Mouse (Mus musculus) MN1 (cell line): ENCODE measurements around the gene Ugt1a9.

Experiments used
- DNase-seq: peaks from one replicate; pipeline ENCODE4 v3.0.0-alpha.2; 2016; ENCODE audit warnings: low spot score

Gene Ugt1a9

DNA sequence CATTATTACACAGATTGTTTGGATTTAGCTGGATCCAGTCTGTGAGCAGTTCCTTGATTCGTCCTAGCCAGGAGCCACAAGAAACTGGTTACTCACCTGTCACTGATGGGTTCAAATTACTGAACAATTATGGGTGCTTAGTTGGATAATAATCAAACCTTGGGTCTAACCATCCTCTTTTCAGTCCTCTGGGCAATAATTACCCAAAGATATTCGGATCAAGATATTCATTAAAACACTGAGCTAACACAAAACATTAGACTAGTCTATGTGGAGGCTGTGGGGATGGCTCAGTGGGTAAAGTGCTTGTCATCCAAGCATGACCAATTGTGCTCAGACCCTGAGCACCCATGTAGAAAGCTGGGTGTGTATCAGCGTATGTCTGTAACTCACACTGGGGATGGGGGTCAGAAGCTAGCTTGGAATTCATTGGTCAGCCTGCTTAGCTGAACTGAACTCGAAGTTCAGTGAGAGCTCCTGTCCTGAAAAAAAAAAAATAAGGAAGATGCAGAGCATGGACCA is 165.4 kb downstream of the Ugt1a9 start:
- DNase-seq: no peak

DNA sequence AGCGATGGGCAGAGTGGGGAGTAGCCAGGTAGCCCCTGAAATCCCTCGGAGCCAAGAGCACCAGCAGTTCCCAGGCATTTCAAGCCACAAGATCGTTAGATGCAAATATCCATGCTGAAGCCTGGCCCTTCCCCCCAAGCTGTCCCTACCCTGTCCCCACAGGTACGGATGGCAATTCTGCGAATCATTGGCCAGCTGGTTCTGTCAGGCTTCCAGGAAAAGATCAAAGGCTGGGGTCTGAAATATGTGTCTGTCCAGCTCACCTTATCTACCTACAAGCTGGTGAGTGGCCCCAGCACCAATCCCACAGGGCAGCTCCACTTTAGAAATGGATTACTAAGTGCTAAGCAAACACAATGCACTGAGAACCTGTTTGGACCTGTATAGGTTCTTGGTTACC is 166.7 kb downstream of the Ugt1a9 start:
- no peak for DNase-seq

DNA sequence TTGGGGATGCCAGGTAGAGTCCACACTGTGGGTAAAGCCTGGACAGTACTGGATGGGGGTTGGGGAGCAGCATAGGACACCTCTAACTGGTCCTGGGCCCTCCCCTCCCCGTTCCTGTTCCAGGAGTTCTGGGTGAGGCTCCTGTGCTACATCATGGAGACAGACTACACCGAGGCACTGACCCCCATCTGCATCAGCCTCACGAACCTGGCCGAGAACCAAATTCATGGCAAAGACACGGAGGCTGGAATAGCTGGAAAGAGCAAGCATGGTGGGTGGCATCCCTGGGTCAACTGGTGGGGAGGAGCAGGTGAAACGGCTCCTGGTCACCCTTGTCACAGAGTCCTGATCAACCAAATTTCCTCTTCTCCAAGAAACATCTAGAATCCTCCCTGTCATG is 168.2 kb downstream of the Ugt1a9 start:
- DNase-seq: no peak

DNA sequence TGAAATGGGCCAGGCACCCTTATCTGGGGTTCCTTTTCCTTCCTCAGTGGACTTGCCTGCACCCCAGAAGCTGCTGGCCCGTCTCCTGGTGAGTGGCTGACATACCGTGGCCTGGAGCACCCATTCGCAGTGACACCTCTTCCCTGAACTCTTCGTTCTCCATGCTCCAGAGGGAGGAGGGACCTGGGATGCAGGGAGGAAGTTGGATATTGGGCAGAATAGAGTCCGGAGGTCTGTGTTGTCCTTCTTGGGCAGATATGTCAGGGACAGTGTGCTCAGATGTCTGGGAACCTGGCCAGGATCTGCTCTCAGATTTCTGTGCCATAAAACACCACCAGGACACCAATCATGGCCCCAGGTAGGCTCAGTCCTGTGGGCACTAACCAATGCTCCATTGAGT is 169.5 kb downstream of the Ugt1a9 start:
- no peak for DNase-seq

DNA sequence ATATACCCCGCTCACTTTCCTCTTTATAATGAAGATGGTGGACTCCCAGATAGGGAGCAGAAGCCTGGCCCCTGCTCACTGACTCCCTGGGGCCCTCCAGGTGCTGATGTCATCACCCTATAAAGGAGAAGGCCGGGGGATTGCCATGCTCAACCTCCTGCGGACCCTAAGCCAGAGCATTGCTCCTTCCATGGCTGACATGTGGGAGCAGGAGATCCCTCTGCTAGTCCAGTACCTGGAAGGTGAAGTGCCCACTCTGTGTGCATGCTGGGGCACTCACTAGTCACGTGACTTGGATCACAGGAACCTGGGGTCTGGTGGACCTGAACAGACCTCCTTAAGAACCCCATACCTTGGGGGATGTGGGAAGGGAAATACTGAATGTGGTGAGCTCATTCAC is 170.0 kb downstream of the Ugt1a9 start:
- no peak for DNase-seq

DNA sequence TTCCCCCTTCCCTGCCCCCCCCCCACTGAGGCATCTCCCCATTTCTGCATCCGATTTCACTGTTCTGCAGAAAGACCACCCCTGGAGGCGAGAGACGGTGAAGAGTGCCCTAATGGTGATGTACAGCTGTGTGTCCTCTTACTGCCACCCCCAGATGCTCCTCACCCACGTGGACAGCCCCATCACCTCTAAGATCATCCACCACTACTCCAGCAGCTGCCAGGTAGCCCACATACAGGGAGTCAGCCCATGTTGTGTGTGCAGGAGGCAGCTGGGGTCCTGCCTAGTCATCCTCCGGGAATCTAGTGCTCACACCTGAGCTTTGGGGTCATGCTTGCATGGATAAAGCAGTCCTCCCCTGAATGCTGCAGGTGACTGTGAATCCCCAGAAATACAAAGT is 173.3 kb downstream of the Ugt1a9 start:
- DNase-seq: no peak

DNA sequence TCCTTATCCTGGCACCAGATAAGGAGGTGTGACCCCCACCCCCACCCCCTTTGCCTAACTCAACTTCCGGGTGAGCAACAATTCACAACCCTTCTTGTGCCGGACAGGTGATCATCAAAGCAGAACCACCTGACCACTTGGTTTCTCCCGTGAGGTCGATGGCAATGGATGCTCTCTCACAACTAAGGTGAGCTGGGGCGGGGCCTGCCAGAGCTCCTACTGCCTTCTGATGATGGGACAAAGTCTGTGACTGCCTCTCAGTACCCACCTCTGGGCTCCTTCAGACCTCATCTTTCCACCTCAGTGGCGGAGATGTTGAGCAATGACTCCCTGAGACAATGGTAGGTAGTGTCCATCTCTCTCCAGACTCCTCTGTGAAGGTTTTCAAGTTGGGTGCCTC is 175.3 kb downstream of the Ugt1a9 start:
- no peak for DNase-seq

DNA sequence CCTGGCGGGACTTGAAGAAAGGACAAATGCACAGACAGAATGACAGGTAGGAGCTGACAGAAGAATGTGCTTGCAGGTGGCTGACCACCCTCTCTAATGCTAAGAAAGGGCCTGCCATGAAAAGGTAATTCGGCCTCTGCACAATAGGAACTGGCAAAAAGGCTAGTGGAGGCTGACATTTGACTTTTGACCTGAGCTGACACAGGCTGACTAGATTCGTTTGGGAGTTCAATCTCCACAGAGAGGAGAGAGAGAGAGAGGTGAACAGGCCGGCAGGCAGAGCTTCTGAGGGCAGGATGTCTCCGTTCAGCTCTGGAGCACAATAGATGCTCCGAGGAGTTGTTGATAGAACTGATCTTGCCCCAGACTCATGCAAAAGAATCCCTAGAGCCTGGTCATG is 175.8 kb downstream of the Ugt1a9 start:
- no peak for DNase-seq

DNA sequence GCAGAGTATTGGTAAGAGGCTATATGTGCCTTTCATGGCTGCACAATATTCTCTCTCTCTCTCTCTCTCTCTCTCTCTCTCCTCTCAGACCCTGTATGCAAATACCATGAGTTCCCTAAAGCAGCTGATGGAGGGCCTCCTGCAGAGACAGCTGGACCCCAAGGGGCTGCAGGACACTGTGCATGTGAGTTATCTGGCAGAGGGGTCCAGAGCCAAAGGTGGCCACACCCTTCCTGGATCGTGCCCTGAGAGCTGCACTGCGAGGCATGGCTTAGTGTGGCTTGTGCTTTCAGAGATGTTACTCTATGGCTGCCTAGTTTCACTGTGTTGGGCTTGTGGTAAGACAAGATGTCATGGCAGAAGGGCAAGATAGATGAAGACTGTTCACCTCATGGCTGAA is 177.1 kb downstream of the Ugt1a9 start:
- no peak for DNase-seq

DNA sequence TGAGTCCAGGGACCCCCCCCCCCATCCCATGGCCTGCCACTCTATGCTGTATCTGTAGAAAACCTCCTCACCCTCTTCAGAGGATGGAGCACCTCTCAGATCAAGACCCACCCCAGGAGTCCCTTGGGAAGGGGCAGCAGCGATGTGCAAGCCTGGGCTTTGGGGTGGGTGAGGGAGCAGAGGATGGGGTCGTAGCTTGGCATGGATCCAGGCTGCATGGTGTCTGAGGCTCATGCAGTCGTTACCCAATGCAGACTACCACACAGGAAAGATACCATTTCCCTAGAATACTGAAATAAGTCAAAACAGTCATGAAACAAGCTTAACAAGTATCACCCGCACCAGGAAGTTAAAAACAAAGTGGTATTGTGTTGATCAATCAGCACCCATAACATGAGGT is 178.1 kb downstream of the Ugt1a9 start:
- no peak for DNase-seq

DNA sequence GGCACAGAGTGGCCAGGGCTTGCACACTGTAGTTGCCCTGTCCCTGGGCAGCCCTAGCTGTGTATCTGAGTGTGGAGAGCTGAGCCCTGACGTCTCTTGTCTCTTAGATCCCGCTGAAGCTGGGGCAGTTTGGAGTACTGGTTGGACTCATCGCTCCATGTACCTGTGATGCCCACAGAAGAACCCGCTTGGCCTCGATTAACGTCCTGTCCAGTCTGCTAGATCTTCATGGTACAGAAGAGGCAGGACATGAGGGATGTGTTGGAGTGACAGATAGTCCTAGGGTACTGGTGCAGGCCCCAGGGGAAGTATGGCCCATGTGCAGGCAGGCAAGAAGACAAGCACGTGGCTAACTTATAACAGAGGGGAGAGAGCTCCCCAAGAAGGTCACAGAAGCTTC is 179.0 kb downstream of the Ugt1a9 start:
- DNase-seq: no peak

DNA sequence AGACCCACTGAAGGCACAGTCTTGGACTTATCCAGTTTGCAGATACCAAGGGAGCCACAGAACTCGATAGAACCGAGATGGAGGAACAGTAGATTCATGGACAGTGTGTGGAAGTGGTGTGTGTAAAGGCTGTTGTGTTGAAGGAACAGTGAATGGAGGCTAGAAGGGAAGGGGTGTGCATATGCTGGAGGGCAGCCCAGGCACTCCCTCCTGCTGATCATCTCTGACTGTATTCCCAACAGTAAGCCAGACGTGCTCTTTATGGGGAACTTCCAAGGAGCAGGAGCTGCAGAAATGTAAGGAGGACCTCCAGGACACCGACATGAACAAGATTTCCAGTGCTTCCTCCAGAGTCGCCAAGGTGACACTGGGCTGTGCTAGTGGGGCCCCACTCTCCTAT is 179.4 kb downstream of the Ugt1a9 start:
- no peak for DNase-seq

DNA sequence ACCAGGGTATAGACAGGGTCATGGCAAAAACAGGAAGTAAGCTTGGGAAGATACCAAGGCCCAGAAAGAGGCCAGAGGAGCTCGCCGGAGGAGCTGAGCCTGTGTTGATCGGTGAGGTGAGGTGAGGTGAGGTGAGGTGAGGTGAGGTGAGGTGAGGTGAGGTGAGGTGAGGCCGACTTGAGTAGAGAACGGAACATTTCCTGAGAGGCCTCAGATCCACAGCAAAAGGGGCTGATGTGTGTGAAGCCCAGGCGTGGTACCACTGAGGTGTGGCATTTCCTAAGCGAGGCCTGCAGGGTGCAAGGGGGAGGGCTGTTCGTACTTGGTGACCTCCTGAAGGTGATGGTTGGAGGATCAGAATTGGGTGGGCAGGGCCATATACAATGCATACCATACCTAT is 182.5 kb downstream of the Ugt1a9 start:
- DNase-seq: no peak

DNA sequence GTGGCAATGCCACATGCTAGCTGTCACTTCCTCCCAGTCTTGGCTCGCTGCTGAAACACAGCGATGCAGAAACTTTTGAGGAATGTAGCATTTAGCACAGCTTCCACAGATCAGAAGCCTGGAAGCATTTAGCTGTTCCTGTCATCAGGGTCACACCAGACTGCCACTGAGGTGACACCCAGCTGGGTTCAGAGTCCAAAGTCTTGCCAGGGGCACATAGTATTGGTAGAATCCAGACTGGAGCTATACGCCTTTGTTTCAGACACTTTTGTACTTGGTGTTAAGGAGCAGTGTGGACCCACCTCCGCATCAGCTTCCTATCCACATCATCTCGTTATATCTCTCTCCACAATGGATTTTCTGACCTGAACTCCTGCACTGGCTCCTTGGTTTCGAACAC is 182.9 kb downstream of the Ugt1a9 start:
- DNase-seq: no peak

DNA sequence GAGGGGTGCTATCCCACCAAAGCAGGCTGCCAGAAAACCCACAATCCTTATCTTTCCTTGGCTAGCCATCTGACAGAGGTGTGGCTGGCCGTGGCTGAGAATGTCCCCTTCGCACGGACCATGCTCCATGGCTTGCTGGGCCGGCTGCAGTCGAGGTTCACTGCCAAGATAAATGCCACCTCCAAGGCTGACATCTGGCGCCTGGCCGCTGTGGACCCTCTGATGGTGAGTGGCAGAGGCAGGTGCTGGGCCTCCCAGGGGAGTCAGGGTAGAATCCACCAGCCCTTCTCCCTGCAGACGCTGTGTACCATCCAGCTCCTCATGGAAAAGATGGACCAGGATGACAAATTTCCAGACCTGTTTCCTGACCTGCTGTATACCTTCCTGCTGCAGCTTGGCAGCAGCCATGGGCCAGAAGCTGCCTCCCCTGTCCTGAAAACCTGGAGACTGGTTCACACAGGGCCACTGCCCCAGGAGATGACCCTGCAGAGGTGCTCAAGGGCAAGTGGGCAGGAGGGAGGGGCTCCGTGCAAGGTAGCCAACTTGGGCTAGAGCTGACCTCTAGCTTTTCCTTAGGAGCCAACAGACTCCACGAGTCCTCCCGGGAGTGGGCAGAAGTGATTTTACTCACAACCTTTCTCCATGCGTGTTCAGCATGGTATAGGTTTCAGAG is 184.3 kb downstream of the Ugt1a9 start:
- DNase-seq: peak; percentile 63

DNA sequence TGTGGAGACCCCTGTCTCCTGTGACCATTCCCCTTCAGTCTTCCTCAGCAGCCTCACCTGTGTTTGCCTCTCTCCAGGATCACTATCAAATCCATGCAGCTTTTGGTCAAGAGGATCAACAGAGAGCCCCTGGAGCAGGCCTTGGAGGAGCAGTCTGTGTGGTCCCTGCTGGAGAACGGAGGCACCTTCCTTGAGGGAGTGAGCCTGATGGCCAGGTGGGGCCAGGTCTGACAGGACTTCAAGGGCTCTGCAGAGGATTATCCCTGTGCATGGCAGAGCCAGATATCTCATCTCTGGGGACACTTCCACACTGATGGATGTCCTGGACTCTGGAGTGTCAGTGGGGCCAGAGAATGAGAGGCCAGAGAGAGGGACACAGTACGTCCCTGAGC is 184.9 kb downstream of the Ugt1a9 start:
- no peak for DNase-seq

DNA sequence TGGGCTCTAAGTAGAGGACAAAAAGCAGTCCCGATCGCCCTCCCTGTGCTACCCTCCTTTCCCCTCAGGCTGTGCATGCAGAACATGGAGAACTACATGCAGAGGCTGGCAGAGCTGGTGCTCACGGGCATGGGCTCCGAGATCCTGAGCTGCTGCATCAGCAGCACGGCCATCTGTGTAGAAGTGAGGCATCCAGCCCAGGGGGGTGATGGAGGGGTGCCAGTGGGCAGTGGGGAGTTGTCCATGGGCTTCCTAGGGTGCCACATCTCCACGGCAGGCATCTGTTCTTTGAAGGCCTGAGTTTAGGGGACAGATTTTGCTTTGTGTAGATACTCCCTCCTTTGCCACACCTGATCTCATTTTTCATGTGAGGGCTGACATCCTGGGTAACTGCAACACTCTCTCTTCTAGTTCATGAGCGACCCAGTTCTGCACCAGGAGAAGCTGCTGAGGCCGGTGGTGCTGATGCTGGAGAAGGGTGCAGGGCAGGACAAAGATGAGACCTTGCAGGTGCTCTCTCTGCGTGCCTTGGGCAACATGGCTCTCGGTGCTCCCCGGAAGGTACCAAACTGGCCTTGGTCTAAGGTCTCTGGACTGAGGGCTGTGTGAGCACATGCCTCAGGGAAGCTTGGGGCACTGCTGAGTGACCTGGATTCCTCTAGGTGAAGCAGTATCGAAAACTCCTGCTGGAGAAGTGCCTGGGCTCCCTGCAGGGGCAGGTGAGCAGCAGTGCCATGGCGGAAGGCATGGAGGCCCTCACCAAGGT is 185.6 kb downstream of the Ugt1a9 start:
- DNase-seq: no peak

DNA sequence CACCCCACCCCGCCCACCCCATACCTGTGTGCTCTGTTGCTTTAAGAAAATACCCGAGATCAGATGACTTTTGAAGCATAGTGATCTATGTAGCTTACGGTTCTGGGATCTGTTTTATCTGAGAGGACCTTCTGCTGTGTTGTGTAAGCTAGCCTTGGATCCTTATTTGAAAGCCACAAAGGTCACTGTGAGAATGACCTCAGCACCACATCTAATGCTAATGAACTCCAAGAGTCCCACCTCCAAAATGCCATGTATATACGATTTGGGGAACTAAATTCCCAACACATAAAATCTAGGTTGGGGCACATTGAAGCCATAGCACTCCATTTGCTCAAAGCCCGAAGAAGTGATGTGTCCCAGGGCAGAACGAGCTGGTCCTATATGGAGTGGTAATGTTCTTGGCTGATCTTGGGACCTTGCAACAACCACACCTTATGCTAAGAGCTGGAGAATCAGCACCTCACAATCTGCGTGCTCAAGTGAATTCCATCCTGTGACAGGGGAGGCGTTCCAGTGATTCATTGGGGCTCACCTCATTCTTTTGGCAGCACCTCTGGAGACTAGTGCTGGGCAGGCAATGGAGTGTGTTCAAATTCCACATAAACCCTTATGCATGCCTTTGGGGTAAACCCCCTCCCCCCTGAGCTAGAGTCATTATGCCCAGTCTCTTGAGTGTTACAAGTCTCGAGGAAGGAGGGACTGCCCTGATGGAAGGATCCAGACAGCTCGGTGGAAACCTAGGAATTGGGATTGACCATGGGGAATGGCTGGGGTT is 186.5 kb downstream of the Ugt1a9 start:
- DNase-seq: no peak

DNA sequence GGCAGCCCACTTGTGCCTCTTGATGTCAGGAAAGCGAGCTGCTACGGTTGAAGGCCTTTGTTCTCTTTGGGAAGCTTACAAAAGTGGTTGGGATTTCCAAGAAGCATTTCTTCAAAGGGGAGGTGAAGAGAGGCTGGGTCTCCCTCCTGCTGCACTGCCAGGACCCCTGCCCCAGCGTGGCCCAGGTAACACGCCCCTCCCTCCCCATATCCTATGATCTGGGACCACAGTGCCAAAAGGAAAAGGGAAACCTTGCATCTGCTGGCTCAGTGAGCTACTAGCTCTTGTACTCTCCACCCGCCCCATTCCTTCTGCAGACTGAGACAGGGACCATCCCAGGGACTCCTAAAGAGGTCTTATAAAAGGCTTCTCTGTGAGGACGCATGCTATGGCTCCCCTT is 187.1 kb downstream of the Ugt1a9 start:
- DNase-seq: no peak

DNA sequence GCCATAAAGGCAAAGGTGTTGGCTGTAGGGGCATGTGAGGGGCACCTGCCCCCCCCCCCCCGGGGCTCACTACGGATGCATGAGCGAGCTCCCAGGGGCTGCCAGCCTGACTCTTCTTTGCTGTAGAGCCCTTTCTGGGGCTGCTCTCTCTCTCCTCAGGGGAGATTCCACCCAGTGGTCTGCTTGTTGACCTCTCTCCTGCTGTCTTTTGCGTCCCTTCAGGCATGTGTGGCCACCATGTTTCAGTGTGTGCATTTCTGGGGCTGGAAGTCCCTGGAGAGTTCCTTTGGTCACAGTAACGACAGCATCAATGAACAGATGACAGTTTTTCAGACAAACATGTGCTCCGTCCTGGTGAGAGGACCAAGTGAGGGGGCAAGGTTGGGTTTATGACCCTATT is 187.8 kb downstream of the Ugt1a9 start:
- DNase-seq: no peak

DNA sequence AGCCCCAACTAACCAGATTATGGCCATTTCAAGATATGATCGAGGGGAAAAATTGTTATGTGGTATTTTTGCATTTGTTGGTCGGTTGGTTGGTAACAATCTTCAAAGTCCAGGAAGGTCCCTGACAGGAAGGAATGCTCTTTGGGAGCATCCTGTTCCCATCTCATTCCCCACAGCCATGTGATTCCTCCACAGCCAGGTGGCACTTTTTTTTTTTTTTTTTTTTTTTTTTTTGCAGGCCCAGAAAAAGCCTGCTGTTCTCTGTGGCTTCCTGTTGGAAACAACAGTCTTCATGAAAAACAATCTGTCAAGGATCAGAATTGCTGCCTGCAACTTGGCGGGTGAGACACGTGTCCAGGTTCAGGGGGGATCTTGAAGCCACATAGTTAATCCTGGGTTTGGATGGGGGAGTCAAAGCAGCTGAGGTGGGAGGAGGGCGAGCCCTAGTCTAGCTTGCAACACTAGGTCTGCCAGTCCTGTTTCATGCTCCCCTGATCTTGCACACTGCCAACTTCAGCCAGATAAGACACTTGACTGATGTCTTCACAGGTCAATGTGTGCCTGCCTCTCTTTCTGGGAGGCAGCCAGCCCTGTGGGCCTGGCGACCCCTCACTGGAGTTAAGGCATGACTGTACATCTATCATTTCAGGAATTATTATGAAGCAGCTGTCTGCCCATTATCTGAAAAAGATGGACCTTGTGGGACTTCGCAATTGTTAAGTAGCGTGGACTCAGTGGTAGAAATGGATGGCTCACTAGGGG is 188.5 kb downstream of the Ugt1a9 start:
- DNase-seq: no peak

DNA sequence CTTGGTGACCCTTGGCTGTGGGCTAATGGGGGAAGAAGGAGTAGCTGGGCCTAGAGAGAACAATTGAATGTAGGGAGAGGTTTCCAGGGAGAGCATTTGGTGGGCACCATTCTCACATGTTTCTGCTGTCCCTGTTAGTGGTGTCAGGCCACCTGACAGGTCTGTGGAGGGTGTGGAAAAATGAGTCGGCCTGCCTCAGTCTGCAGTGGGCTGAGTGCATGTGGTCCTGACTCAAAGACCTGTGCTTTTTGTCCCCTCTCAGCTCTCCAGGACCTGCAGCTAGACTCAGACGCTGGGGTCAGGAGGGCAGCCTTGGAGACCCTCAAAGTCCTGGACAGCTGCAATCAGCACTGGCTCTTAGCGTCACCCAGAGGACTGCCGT is 189.0 kb downstream of the Ugt1a9 start:
- DNase-seq: no peak
